Mouse (Mus musculus) bone marrow, adult 2 months (tissue): Measurements from ENCODE around the gene Tacc2.

Experiments used
- CTCF ChIP-seq: fragments of 200-500 bp; IDR thresholded peaks from 2 replicates; pipeline ENCODE4 v1.5.1; 2011; ENCODE audit warnings: low read length, control low read depth; ENCODE audit not compliant: control insufficient read depth, insufficient read depth
- POLR2A ChIP-seq: fragments of 200-500 bp; IDR thresholded peaks from 2 replicates; pipeline ENCODE4 v1.6.1; 2011; ENCODE audit warnings: low read depth, mild to moderate bottlenecking, control low read depth, low read length, borderline replicate concordance; ENCODE audit not compliant: control insufficient read depth

GRCm38 (mm10) chr7:130578066-130578465, 828 bp downstream of the Tacc2 start:
- TF ChIP-seq POLR2A (no peak), CTCF (no peak)
